Mouse (Mus musculus): Measurements from ENCODE around the gene Dmrtc2.

- TF ChIP-seq POLR2A (IDR thresholded peaks at IDR 0.05; ENCODE audit: borderline replicate concordance, low read depth, low read length) (no peak), CTCF (IDR thresholded peaks at IDR 0.05; ENCODE audit: low read depth, low read length) (no peak)
Measured at GRCm38 (mm10) chr7:24844144-24844543, 25.7 kb upstream of the Dmrtc2 start.
